Mouse (Mus musculus): Measurements from ENCODE around the gene Lats2.

Lats2 gene

DNA sequence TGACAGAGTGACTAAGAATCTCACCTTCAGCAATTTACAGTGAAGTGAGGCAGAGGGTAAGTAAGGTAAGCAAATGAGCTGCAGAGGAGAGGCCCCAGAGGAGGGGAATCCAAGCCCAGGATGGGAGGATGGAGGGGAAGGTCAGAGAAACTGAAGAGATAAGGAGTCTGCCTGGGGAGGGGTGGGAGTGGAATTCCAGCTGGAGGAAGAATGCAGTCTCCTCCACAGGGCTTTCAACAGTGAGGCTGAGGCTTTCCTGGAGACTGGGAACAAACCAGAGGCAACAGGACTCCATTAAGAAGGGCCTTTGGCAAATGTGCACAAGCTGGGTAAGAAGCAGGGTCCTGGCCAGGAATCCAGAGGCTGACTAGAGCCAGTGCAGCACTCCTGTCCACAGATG lies 21.1 kb downstream of the Lats2 start:
- DNase-seq (ENCODE audit: low spot score in 2 of 2): no peak

- DNase-seq (ENCODE audit: low spot score in 2 of 2): no peak
Observed at GRCm38 (mm10) chr14:57736141-57736540, 22.0 kb downstream of the Lats2 start.

DNA sequence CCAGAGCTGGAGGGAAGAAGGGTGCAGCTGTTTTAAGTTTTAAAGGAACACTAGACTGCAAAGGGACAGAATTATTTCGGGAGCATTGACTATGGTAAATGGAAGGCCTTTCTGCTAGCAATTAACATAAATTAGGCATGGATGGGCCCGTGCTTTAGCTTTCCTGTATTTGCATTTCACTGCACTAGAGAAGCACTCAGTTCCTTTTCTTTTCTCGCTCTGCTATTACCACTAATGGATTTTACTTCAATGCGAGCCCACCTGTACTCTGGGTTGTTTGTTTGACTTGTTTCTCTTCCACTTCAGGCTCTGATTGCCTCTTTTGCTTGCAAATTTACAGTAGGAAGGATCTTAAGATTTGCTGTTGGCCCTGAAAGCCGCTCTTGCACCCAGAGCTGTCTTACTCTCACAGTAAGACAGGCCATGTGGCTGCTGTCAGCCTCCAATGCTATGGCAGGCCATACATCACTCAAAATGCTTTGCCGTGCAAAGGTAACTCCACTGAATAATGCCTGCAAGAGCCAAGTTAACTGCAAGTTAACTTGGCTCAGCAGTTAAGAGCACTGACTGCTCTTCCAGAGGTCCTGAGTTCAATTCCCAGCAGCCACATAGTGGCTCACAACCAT lies 25.4 kb downstream of the Lats2 start:
- DNase-seq (ENCODE audit: low spot score in 2 of 2): no peak

GRCm38 (mm10) chr14:57730527-57730926 lies 27.7 kb downstream of the Lats2 start:
- no peak for DNase-seq (ENCODE audit: low spot score in 2 of 2)

DNA sequence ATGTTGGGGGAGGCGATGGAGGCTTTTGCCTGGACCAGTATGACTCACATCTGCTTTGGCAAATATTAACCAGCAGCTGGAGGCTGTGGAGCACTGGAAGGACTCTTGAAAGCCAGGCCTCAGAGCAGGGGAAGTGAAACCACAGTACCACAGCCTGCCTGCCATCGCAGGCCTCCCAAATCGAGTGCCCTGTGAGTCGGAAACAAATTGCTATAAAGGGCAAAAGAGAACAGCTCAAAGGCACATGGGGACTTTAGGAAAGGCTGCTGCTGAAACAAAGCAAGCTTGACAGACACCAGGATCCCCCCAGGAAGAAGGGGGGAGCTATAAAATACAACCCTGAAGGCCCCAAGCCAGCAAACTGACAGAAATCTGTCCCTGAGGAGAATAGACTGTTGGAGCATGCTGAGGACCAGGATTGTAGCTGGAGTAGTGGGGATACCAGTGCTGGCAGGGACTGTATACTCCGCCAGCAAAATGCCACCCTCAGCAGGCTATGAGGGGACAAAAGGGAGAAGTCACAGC lies 28.2 kb downstream of the Lats2 start:
- DNase-seq (ENCODE audit: low spot score in 2 of 2): no peak

GRCm38 (mm10) chr14:57729364-57729763 lies 28.8 kb downstream of the Lats2 start:
- no peak for DNase-seq (ENCODE audit: low spot score in 2 of 2)

- DNase-seq (ENCODE audit: low spot score in 2 of 2): no peak
Observed at GRCm38 (mm10) chr14:57726172-57726571, 32.0 kb downstream of the Lats2 start.

- no peak for DNase-seq (ENCODE audit: low spot score in 2 of 2)
Observed at GRCm38 (mm10) chr14:57724473-57724872, 33.7 kb downstream of the Lats2 start.

DNA sequence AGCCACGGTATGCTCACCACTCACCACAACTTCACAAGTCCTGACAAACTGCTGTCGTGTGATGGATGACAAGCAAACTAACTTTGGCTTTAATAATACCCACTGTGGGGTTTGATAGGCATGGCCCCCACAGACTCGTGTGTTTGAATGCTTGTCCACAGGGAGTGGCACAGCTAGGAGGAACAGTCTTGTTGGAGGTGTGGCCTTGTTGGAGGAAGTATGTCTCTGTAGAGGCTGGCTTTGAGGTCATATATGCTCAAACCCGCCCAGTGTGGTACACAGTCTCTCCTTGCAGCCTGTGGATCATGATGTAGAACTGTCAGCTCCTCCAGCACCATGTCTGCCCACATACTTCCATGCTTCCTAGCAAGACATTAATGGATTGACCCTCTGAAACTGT lies 39.9 kb downstream of the Lats2 start:
- no peak for DNase-seq (ENCODE audit: low spot score in 2 of 2)

DNA sequence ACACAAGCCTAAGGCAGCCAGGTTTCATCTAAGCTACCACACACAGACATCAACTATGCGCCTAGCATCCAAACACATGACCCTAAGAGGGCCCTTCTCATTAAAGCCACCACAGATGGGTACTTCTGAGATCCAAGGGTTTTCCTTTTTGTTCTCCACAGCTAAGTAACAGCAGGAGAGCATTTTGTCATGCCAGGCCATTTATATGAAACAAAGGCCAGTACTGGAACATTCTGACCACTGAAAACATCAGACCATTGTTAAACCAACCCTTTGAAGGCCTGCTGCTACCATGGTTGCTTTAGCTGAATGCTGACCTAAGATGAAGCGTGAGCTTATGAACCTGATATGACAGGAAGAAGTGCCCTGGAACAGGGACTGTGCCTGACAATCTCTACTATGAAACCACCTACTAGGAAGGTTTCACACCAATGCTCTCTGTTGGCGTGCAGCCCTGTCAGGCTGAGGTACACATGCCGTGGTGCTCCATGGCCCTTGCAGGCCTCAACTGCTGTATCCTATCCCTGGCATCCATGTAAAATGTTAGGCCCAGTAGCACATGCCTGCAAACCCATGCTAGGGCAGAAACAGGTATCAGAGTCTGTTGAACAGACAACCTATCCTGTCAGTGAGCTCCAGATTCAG lies 41.5 kb downstream of the Lats2 start:
- DNase-seq (ENCODE audit: low spot score in 2 of 2): no peak

- no peak for DNase-seq (ENCODE audit: low spot score in 2 of 2)
Observed at GRCm38 (mm10) chr14:57712884-57713283, 45.3 kb downstream of the Lats2 start.

GRCm38 (mm10) chr14:57711059-57711458 lies 47.1 kb downstream of the Lats2 start:
- DNase-seq (ENCODE audit: low spot score in 2 of 2): no peak

DNA sequence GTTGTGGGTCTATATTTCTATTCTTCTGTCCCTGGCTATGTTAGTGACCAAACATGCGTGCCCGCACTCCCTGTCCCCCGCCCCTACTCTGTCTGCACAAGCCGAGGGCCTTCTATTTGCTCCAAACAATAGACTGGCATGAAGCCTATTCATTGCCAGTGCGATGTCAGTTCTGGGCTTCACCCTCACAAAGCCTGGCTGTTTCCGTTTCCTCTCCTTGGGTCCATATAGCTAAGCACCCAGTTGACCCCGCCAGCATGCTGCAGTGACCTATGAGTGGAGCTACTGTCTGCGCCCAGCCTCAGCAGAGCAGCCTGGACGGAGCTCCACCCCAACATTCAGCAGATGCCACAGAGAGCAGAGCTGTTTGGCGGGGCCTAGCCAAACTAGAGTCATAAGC lies 49.0 kb downstream of the Lats2 start:
- DNase-seq (ENCODE audit: low spot score in 2 of 2): no peak

GRCm38 (mm10) chr14:57708580-57708979 lies 49.6 kb downstream of the Lats2 start:
- DNase-seq (ENCODE audit: low spot score in 2 of 2): no peak

- no peak for DNase-seq (ENCODE audit: low spot score in 2 of 2)
Observed at GRCm38 (mm10) chr14:57707100-57707893, 50.9 kb downstream of the Lats2 start.

- DNase-seq (ENCODE audit: low spot score in 2 of 2): peak; percentile 41 to 63
Observed at GRCm38 (mm10) chr14:57706760-57707099, 51.5 kb downstream of the Lats2 start.

DNA sequence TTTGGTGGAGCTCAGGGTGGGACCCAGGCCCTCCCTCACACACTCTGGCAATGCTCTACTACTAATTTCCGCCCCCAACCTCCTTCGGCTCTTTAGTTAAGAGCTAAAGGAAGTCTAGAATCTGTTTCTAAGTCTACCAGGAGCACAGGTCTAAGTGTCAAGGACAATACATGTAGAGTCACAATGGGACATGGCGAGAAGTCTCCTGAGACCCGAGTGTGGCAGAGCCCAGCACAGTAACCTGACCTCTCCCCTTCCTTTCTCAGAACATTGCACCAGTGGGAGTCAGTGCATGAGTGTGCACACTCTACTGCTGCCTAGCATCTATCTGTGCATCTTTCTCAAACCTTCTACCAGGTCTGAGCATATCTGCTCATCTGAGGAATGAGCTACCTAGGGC lies 52.4 kb downstream of the Lats2 start:
- no peak for DNase-seq (ENCODE audit: low spot score in 2 of 2)

- DNase-seq (ENCODE audit: low spot score in 2 of 2): no peak
Observed at GRCm38 (mm10) chr14:57705075-57705474, 53.1 kb downstream of the Lats2 start.

- DNase-seq (ENCODE audit: low spot score in 2 of 2): no peak
Observed at GRCm38 (mm10) chr14:57701915-57702477, 56.2 kb downstream of the Lats2 start.

- DNase-seq (ENCODE audit: low spot score in 2 of 2): no peak
Observed at GRCm38 (mm10) chr14:57699461-57699970, 58.7 kb downstream of the Lats2 start.

DNA sequence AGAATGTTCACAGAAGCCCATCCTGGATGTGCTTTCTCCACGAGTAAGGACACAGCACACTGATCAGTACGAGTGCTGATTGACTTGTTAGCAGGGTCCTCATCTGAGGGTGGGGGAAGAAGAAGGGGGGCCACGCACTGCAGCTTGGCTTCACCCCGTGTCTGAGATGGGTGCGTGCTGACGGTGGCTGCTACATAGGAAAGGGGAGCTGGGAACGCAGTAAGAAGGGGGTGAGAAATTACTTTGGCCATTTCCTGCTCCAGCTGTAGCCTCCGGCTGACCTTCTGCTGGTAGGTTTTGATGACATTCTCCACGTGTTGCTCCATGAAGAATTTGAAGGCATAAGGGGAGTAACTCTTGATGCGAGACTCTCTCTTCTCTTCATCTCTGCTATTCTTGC lies 59.2 kb downstream of the Lats2 start:
- no peak for DNase-seq (ENCODE audit: low spot score in 2 of 2)

GRCm38 (mm10) chr14:57696066-57696465 lies 62.1 kb downstream of the Lats2 start:
- no peak for DNase-seq (ENCODE audit: low spot score in 2 of 2)

Measured in left cerebral cortex, adult 9 months (tissue).